Mouse (Mus musculus) liver, postnatal 0 days (tissue): ENCODE data around the gene Lmx1a. TPM values are rescaled to one million over a fixed set of nuclear protein-coding genes. Genes with fewer than 3 reads are reported as not detected.

ENCODE experiments used
- ATAC-seq: fragments of 200-750 bp; cut with Nextera tagmentation; 2 replicates; pipeline ENCODE4 v1.8.0; 2017; ENCODE audit warnings: mild to moderate bottlenecking, moderate library complexity
- DNase-seq: peaks from one replicate; pipeline ENCODE4 v3.0.0-alpha.2; 2016
- H3K27ac ChIP-seq: fragments of 300-500 bp; sonication (generic); 2 replicates; pipeline ENCODE4 v1.5.1; 2014; ENCODE audit warnings: antibody characterized with exemption, moderate library complexity, mild to moderate bottlenecking, low read depth
- H3K27me3 ChIP-seq: fragments of 300-500 bp; sonication (generic); 2 replicates; pipeline ENCODE4 v1.6.1; 2014; ENCODE audit warnings: low read length, control low read depth, mixed read lengths; ENCODE audit not compliant: insufficient read depth
- H3K36me3 ChIP-seq: fragments of 300-500 bp; sonication (generic); replicated peaks from 2 replicates; pipeline ENCODE4 v1.6.1; 2014; ENCODE audit warnings: mild to moderate bottlenecking, control low read depth, low read length, moderate library complexity, mixed read lengths; ENCODE audit not compliant: insufficient read depth
- H3K4me1 ChIP-seq: fragments of 300-500 bp; sonication (generic); 2 replicates; pipeline ENCODE4 v1.6.1; 2014; ENCODE audit warnings: antibody characterized with exemption, mild to moderate bottlenecking, control low read depth; ENCODE audit not compliant: insufficient read depth
- H3K4me2 ChIP-seq: fragments of 300-500 bp; sonication (generic); 2 replicates; pipeline ENCODE4 v1.6.1; 2014; ENCODE audit warnings: low read depth, mild to moderate bottlenecking, low read length, moderate library complexity, mixed read lengths
- H3K4me3 ChIP-seq: fragments of 300-500 bp; sonication (generic); 2 replicates; pipeline ENCODE4 v1.5.1; 2014; ENCODE audit warnings: low read depth, low read length
- H3K9ac ChIP-seq: fragments of 300-500 bp; sonication (generic); replicated peaks from 2 replicates; pipeline ENCODE4 v1.6.1; 2014; ENCODE audit warnings: mild to moderate bottlenecking, moderate library complexity
- H3K9me3 ChIP-seq: fragments of 300-500 bp; sonication (generic); 2 replicates; pipeline ENCODE4 v1.6.1; 2016; ENCODE audit warnings: mild to moderate bottlenecking, control low read depth, low read length, mixed read lengths
- CTCF ChIP-seq: sonication (generic); IDR thresholded peaks from 2 replicates; pipeline ENCODE4 v1.5.1; 2016; ENCODE audit warnings: antibody characterized with exemption, low read depth
- EP300 ChIP-seq: IDR thresholded peaks from 2 replicates; pipeline ENCODE4 v1.6.1; 2016; ENCODE audit warnings: antibody characterized with exemption, low read depth, mild to moderate bottlenecking
- WGBS: fragments of 180-500 bp; shearing (Covaris S2); extraction: QIAGEN DNeasy Blood & Tissue Kit; methylation state at CpG from one replicate; pipeline ENCODE4 v1.1.7; 2014; ENCODE audit not compliant: insufficient replicate concordance; 5-methylcytosine and 5-hydroxymethylcytosine counted together
- polyA plus RNA-seq: library from polyadenylated mRNA; unstranded; fragments of >200 nt; fragmentation: Nextera tagmentation; extraction: Ambion mirVana; gene quantifications from 2 replicates; pipeline ENCODE4 v1.2.1, GENCODE M21; 2015

The Lmx1a gene
- polyA plus RNA-seq, 1 experiment from 2014 or later = not detected

- Histone ChIP-seq H3K4me2 (no peak overlapping the region), H3K27ac (no peak overlapping the region), H3K36me3 (no peaks in the 10 kb centered on the region), H3K4me1 (no peaks in the 10 kb centered on the region), H3K4me3 (no peak overlapping the region), H3K27me3 (peaks cover 32% of the 10 kb centered on the region), H3K9me3 (no peaks in the 10 kb centered on the region), H3K9ac (no peak overlapping the region)
- ATAC-seq = no peak
- WGBS = 33% methylated on average over 7 of the region's 7 CpGs
- DNase-seq = no peak
- no peak for TF ChIP-seq CTCF
- TF ChIP-seq EP300 = no peak
Measured at GRCm38 (mm10) chr1:167804836-167805235, 115.8 kb downstream of the Lmx1a start.

DNA sequence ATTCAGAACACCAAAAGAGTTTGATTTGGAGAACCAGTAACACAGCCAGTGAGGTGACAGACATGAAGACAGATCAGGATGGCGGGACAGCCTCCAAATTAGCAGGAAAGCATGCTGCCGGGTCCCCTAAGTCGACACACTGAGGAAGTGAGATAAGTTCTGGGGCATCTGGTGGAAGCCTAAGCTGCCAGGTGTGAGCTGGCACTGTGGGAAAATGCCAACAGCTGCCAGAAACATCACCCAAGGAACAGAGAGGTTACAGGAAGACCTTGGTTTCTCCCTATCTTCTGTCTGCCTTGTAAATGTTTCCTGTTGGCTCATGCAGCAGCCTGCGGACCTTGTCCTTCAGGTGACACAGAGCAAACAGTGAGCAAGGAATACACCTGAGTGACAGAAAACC lies 122.1 kb downstream of the Lmx1a start:
- no peak for TF ChIP-seq CTCF
- no peak for TF ChIP-seq EP300
- H3K27me3 ChIP-seq = no peaks in the 10 kb centered on the region; the same call in 1 of the 2 replicates
- no peak overlapping the region for H3K27ac ChIP-seq
- no peak overlapping the region for H3K4me3 ChIP-seq
- H3K9me3 ChIP-seq = no peaks in the 10 kb centered on the region
- H3K4me1 ChIP-seq = no peaks in the 10 kb centered on the region
- ATAC-seq = no peak
- no peak for DNase-seq
- 51% methylated on average over 4 of the region's 4 CpGs for WGBS
- no peak overlapping the region for H3K9ac ChIP-seq
- H3K36me3 ChIP-seq = no peaks in the 10 kb centered on the region
- no peak overlapping the region for H3K4me2 ChIP-seq

- Histone ChIP-seq H3K27ac (no peak overlapping the region), H3K36me3 (no peaks in the 10 kb centered on the region), H3K9me3 (no peaks in the 10 kb centered on the region), H3K4me1 (no peaks in the 10 kb centered on the region), H3K27me3 (no peaks in the 10 kb centered on the region), H3K9ac (no peak overlapping the region), H3K4me3 (no peak overlapping the region), H3K4me2 (no peak overlapping the region)
- DNase-seq (no peak), ATAC-seq (no peak)
- TF ChIP-seq EP300 (no peak), CTCF (no peak)
- 61% methylated on average over 4 of the region's 4 CpGs for WGBS
Measured at GRCm38 (mm10) chr1:167815166-167815565, 126.1 kb downstream of the Lmx1a start.

- 58% methylated on average over 6 of the region's 6 CpGs for WGBS
- no peak overlapping the region for H3K4me2 ChIP-seq
- TF ChIP-seq CTCF = no peak
- TF ChIP-seq EP300 = no peak
- no peak for DNase-seq
- no peaks in the 10 kb centered on the region for H3K36me3 ChIP-seq
- no peaks in the 10 kb centered on the region for H3K9me3 ChIP-seq
- no peak overlapping the region for H3K27ac ChIP-seq
- no peak overlapping the region for H3K9ac ChIP-seq
- H3K27me3 ChIP-seq = no peaks in the 10 kb centered on the region
- no peak overlapping the region for H3K4me3 ChIP-seq
- H3K4me1 ChIP-seq = no peaks in the 10 kb centered on the region
- ATAC-seq = no peak
Measured at GRCm38 (mm10) chr1:167817028-167817427, 128.0 kb downstream of the Lmx1a start.

GRCm38 (mm10) chr1:167817616-167818015 lies 128.6 kb downstream of the Lmx1a start:
- ATAC-seq (no peak), DNase-seq (no peak)
- Histone ChIP-seq H3K27ac (no peak overlapping the region), H3K4me1 (no peaks in the 10 kb centered on the region), H3K9me3 (no peaks in the 10 kb centered on the region), H3K4me2 (no peak overlapping the region), H3K4me3 (no peak overlapping the region), H3K27me3 (no peaks in the 10 kb centered on the region), H3K9ac (no peak overlapping the region), H3K36me3 (no peaks in the 10 kb centered on the region)
- WGBS = 63% methylated on average over 1 of the region's 1 CpGs
- TF ChIP-seq EP300 (no peak), CTCF (no peak)

DNA sequence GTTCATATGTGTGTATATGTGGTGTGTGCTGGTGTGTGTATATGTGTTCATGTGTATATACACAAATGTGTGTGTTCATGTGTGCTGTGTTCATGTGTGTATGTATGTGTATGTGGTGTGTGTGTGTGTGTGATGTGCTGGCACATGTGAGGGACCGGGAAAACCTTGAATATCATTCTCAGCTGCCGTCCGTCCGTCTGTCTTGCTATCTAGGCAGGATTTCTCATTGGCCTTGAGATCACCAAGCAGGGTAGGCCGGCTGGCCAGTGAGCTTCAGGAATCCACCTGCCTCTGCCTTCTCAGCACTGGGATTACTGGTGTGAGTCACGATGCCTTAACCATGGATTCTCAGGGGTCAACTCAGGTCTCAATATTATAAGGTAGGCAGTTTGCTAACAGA lies 131.0 kb downstream of the Lmx1a start:
- no peak overlapping the region for H3K4me3 ChIP-seq

GRCm38 (mm10) chr1:167821125-167821524 lies 132.1 kb downstream of the Lmx1a start:
- H3K4me2 ChIP-seq = no peak overlapping the region
- H3K9me3 ChIP-seq = no peaks in the 10 kb centered on the region
- H3K27ac ChIP-seq = no peak overlapping the region
- 38% methylated on average over 1 of the region's 1 CpGs for WGBS
- no peaks in the 10 kb centered on the region for H3K27me3 ChIP-seq
- DNase-seq (no peak), ATAC-seq (no peak)
- no peaks in the 10 kb centered on the region for H3K36me3 ChIP-seq
- TF ChIP-seq EP300 (no peak), CTCF (no peak)
- H3K4me3 ChIP-seq = no peak overlapping the region
- no peaks in the 10 kb centered on the region for H3K4me1 ChIP-seq
- no peak overlapping the region for H3K9ac ChIP-seq

More for the DNA sequence above, 131.0 kb downstream of the Lmx1a start:
- TF ChIP-seq CTCF (no peak), EP300 (no peak)
- H3K4me2 ChIP-seq = no peak overlapping the region
- H3K9ac ChIP-seq = no peak overlapping the region
- ATAC-seq (no peak), DNase-seq (no peak)
- no peaks in the 10 kb centered on the region for H3K36me3 ChIP-seq
- 67% methylated on average over 6 of the region's 6 CpGs for WGBS
- no peak overlapping the region for H3K27ac ChIP-seq
- no peaks in the 10 kb centered on the region for H3K9me3 ChIP-seq
- H3K27me3 ChIP-seq = no peaks in the 10 kb centered on the region
- H3K4me1 ChIP-seq = no peaks in the 10 kb centered on the region
